Mouse (Mus musculus) liver (tissue): ENCODE measurements around the gene Hist1h2aa.

Experiments
- DNase-seq: peaks from one replicate; pipeline ENCODE4 v3.0.0-alpha.2; 2020; ENCODE audit warnings: mixed read lengths

Gene Hist1h2aa

DNA sequence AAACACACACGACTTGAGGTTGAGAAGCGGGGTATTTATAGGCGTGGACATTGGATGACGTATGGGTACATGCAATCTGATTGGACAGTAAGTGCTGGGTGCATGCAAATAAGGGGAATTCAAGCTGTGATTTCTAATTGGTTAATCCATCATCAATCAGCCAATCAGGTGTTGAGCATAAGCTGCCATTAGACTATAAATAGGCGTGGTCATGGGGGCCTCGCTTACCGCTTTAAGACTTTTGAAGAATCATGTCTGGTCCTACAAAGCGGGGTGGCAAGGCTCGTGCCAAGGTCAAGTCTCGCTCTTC, at the start of gene Hist1h2aa:
Gene Hist1h2aa (plus strand): TSS at position 252 of the 310 bp plus-strand sequence.
- no peak for DNase-seq

DNA sequence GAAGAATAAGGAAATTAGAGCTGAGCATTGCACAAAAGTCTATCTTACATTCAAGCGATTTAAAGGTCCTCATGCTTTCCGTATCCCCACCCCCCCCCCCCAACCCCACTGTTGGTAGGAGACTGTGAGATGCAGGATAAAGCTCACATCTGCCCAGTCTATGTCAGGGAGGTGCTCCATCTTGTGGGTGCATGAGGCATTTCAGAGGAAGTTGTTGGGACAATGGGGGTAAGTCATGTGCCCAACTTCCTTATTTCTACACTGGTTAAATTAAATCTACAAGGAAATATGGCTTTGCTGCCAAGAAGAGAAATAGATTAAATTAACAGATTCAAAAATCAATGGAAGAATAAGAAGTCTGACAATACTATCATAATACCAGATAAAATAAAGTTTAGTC, 48.7 kb upstream of the Hist1h2aa start:
- DNase-seq: peak; percentile 44

DNA sequence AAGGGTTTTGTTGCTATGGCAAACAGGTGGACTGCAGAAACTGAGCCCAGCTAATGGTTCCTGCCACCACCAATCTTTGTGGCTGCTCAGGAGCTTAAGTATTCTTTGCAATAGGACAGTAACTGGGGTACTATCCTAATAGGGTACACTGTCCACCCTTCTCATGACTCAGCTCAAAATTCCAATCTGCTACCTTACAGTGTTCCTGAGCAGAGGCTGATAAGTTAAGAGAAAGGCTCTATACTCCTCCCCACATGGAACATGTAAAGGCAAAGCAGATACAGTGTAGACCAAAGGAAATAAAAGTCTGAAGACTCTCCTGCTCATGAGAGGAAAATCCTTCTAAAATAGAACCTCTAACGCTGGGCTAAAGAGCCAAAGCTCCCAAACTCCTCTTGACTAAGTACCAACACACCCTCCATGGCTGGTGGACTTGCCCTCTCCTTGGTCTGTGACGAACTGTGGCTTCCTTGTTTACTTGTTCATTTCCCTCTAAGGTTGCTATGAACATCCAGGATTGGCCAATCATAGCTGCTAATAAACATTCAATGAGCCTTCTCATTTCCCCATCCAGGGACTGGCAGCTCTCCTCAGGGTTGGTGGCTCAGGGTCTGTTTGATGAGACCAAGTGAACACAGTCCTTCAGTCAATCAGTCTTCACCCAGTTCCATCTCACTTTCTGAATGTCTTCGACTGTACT, 47.1 kb upstream of the Hist1h2aa start:
- DNase-seq: no peak

- DNase-seq: no peak
Observed at GRCm38 (mm10) chr13:23889011-23889605, 45.2 kb upstream of the Hist1h2aa start.

DNA sequence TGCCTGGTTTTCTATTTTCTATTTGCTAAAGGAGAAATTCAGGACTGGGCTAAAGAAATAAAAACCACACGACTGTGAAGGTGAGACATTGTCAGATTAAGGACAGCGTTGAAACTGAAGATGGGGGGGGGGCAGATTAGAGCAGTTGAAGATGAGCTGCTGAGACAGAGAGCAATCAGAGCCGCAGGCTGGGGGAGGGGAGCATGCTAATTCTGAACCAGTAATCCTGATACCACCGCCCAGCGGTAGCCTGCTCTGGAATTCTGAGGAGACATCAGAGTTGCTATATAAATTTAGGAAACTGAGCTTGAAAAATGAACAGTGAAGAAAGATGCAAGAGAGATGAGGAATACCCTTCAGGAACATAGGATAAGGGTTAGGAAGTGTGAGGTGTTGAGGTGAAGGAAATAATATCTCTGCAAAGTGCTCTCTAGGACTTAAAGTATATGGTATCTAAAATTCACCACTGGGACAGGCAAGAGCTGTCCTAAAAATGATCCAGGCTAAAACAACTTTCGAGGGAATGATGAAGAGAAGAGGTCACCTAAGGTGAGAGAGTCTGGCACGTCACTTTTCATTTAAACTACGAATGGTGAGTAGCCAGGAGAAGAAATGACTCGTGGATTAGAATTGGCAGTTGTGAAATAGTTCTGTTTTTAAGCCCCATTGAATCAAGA, 41.5 kb upstream of the Hist1h2aa start:
- DNase-seq: no peak

GRCm38 (mm10) chr13:23893269-23893593, 41.0 kb upstream of the Hist1h2aa start:
- no peak for DNase-seq

DNA sequence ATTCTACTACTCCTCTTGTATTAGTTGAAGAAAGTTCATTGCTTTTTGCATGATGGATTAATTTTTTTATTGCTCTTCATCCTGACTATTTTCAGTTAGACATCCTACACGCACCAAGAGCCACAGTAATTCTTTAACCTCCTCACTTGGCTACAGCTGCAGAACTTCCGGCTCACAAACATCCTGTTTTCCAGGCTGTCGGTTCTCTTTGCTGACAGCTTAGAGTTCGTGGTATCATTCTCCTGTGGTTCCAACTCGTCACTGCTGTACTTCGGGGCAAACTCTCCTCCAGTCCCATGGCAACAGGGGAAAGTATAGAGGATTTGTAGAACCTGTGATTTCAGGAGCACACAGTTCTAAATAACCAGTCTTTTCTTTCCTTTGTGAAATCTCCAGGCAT, 36.0 kb upstream of the Hist1h2aa start:
- no peak for DNase-seq

- DNase-seq: no peak
Observed at GRCm38 (mm10) chr13:23906906-23907305, 27.4 kb upstream of the Hist1h2aa start.

- no peak for DNase-seq
Observed at GRCm38 (mm10) chr13:23910121-23910520, 24.1 kb upstream of the Hist1h2aa start.

DNA sequence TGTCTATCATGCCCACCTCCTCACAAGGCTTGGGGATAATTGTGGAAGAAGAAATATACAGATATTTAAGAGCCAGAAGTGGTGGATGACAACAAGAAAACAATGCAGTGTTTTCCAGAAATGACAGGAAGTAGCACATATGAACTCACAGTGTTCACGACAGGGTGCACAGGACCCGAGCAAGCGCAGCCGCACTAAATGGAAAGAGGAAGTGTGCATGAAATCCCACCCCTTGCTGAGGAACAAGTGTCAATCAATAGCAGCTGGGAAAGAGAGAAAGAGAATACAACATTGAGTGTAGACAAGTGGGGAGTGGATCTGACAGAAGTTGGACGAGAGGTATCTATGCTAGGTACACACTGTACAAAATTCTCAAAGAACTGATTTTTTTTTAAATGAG, 22.9 kb upstream of the Hist1h2aa start:
- DNase-seq: no peak

DNA sequence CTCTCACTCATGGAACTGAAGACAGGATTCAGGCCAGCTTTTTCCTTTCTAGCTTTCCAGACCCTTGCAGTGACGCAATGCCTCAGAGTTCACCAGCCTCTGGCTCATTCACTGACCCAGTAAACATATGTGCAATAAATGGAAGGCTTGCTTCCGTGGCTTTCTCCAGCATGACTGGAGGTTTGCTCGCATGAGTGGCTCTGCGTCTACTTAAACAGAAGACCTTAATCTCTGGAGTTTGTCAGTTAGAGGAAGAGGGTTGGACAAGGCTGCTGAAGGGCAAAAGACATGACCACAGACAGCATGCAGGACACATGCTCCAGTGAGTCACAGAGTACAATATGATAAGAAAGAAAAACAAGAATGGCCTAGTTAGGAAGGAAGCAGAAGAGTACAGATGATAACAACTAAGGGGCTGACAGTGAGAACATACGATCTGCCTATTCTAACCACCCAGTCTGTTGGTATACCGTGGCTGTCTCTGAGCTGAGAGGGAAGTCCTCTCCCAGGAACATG, 20.4 kb upstream of the Hist1h2aa start:
- peak; percentile 30 for DNase-seq

DNA sequence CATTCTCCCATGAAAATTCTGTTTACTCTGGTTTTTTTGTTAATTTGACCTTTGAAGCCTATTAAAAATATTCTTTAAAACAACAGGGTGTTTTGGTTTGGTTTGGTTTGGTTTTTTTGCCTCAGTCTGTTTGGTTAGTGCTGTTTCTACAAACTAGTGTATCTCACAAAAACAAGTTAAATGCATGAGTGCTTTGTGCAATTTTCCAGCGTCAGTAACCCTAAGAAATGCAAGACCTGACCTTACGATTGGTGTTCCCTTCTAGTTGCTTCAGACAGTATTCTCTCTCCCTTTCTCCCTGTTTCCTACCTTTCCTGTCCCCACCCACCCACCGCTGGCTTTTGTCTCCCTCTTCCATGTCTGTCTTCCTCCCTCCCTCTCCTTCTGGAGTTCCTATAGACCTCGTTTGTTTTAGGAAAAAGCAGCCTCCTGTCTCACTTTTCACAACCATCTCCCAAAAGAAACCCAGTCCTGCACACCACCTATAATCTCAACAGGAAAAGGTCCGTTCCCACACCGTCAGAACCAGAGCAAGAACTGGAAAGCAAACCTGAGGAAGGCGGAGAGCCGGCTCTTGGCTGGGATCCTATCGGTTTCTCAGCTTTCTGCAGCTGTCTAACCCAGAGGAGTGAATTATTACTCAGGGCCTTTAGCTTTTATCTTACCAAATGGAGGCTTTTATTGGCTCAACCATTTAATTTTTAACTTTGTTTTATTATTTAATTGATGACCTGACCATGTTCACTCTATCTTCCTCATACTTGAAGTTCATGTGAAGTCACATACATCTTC, 19.7 kb upstream of the Hist1h2aa start, which contains the start of gene Slc17a4:
Gene Slc17a4 (minus strand): TSS at position 634 of the 792 bp plus-strand sequence.
- DNase-seq: no peak

DNA sequence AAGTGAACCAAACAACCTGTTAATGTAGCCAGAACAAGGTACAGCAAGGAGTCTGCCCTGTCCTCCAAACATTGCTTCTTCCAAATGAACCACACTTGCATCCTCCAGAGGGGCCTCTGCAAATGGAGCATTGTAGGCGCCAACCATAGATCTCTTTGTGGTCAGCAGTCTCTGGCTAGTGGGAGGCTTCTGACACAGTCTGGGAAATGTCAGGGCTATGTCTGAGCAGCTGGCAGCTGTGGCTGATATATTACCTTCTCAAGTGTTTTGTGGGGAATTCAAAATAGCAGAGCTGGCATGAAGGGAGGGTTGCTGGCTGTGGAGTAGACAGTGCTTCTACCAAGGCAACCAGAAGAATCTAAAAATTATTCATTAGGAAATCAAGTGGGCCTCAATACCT, 18.1 kb upstream of the Hist1h2aa start:
- no peak for DNase-seq

GRCm38 (mm10) chr13:23917674-23918073, 16.6 kb upstream of the Hist1h2aa start:
- DNase-seq: no peak

DNA sequence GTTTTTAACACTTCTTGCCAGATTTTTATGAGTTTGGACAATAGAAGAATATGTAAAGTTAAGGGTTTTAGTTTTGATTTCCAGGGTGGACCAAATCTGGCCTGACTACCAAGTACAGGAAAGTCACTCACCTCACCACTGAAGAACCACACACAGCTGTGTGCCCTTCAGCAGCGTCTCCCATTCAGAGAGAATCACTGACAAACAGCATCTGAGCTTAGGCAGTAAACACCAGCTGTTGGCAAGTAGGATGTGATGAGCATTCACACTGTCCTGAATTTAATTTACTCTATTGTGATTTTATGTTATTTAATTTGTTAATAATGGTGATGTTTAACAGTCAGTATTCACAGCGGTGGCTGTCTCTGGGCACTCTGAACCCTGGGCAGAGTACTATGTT, 8.5 kb upstream of the Hist1h2aa start:
- DNase-seq: no peak

GRCm38 (mm10) chr13:23928637-23929036, 5.6 kb upstream of the Hist1h2aa start:
- no peak for DNase-seq

DNA sequence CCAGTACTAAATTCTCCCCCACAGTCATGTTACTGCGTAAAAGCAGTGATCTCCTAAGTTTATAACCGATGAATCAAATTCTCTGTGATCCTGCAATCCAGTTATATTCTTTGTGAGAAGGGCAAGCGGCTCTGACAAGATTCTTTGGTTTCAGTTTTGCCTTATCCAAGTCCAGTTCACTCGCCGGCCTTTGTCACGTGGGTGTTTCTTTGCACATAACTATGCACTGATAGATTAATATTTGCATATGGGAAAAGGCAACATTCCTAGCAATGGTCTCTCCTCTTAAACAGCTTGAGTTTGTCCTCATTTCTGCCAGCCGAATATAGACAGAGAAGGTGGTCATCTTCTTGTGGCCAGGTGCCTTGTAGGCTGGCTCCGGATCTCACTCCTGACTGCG, 3.8 kb upstream of the Hist1h2aa start:
- no peak for DNase-seq

DNA sequence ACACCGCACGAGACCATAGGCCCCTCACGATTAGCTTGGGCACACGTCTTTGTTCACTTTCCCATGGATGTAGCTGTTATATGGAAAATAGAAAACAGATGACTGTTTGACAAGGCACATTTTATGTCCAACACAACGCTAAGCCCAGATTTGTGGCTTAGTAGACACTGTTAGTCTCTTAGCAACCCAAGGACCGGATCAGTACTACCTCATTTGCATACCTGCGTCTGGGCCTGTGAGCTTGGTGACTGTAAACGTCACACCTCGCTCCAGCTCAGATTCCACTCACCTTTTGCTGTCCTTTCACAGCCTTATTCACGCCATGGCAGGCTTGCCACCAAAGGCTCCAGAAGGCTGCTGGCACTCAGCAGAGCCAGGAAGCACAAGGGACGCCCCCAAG, 3.4 kb upstream of the Hist1h2aa start:
- DNase-seq: no peak

DNA sequence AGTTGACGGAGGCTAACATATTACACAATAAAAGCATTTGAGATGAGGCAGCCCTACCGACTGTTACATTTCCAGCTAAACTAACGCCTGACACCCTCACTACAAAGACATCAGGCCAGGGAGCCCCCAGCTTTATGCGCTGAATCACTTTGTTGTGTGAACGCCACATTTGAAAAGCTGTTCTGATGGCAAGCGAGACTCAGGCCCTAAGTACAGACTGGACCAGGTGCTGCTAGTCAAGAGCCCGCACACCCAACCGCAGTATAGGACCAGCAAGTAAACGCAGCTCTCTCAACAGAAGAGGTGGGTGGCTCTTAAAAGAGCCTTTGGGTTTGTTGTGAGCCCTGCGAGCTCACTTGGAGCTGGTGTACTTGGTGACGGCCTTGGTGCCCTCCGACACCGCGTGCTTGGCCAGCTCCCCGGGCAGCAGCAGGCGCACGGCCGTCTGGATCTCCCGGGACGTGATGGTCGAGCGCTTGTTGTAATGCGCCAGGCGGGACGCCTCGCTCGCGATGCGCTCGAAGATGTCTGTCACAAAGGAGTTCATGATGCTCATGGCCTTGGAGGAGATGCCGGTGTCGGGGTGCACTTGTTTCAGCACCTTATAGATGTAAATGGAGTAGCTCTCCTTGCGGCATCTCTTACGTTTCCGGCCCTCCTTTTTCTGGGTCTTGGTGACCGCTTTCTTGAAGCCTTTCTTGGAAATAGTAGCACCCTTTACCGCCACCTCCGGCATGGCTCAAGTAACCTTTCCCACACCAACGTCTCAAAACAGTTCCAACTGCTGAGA, 646 bp upstream of the Hist1h2aa start, which contains the start of gene Hist1h2ba:
Gene Hist1h2ba (minus strand): TSS at position 736 of the 790 bp plus-strand sequence.
- no peak for DNase-seq

- no peak for DNase-seq
Observed at GRCm38 (mm10) chr13:23938699-23939098, 4.4 kb downstream of the Hist1h2aa start.

DNA sequence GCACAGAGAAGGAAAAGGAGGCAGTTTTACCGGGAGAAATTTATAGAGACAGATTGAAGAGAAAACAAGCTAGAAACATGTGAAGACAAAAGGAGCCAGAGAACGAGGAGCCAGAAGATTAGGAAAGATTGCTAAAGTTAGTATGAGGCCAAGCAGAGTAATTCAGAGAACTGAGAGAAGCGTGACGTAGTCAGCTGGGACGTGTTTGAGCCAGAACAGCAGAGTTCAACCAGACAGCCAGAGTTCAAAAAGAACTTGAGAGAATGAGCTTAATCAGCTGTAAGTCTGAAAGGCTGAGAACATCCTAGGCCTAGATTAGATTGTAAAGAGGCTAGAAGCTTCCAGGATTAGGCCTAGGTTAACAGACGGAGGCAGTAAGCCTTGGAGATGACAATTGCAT, 6.0 kb downstream of the Hist1h2aa start:
- no peak for DNase-seq

GRCm38 (mm10) chr13:23942861-23943260, 8.6 kb downstream of the Hist1h2aa start:
- DNase-seq: no peak
